Mouse (Mus musculus): ENCODE measurements at regions not wholly inside any gene's neighbourhood (a gene's known extent, or its start where the extent isn't known, plus 50 kb on each side); places are given as distances from the start of the nearest gene placed in this dataset.

DNA sequence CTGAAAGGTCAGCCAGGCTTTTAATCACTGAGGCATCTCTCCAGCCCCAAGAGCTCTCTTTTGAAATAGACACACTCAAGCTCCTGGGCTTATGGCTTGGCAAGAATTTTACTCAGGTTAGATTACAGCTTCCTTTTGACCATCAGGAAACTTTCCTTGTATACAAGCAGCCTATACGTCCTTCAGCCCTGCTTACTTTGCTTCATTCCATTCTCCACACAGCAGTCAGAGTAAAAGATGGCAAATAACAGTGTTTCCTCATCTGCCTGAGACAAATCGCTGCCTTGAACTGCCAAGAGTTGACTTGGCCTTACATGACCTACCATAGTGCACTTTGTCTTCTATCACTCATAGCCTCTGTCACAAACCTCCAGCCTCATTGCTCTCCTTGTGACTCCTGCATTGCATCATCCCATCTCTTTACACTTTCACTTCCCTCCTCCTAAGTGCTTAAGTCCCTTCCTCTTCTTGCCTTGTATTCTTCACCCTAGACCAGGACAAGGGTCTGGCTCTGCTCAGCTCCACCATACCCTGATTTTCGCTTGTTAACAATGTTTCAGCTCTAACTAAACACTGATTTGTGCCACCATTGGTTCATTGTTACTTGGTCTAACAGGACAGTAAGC, 203.2 kb upstream of the Gpr101 start:
- H3K27ac ChIP-seq (ENCODE audit: insufficient read depth, low read depth), result no peak overlapping the region
- H3K27me3 ChIP-seq (replicated peaks), result no peaks in the 10 kb centered on the region
- no peak overlapping the region for H3K4me2 ChIP-seq (ENCODE audit: insufficient read depth, low read depth, poor library complexity, severe bottlenecking)
- in situ Hi-C loops (cut with MboI; ENCODE audit: low pct_ligation_motif_present, low pct_unique_long_range_greater_than_20kb, low sequenced_read_pairs), result no loop called here
- H3K79me2 ChIP-seq (replicated peaks; ENCODE audit: control insufficient read depth, extremely low read depth, insufficient read depth, poor library complexity, severe bottlenecking), result no peaks in the 10 kb centered on the region
- dilution Hi-C loops (cut with MboI; ENCODE audit: extremely low pct_ligation_motif_present, extremely low pct_unique_long_range_greater_than_20kb, low sequenced_read_pairs), result no loop called here
- H3K9me3 ChIP-seq (replicated peaks; ENCODE audit: low read length), result no peaks in the 10 kb centered on the region
- H3K4me1 ChIP-seq (ENCODE audit: control insufficient read depth in 1 of 2, insufficient read depth in 2 of 2), result peaks cover 6 to 9% of the 10 kb centered on the region in 2 experiments
- peak; percentile 29 for DNase-seq (ENCODE audit: extremely low read depth)
- no peak for TF ChIP-seq GABPA (IDR thresholded peaks at IDR 0.05; ENCODE audit: insufficient replicate concordance, low read depth, low read length)
- no peak for TF ChIP-seq PAX5 (IDR thresholded peaks at IDR 0.05; ENCODE audit: low read length)
- TF ChIP-seq MEF2A (IDR thresholded peaks at IDR 0.05; ENCODE audit: borderline replicate concordance, low read depth, low read length), result no peak
- TF ChIP-seq E2F4 (IDR thresholded peaks at IDR 0.05; ENCODE audit: insufficient replicate concordance, low read depth, low read length), result no peak
- TF ChIP-seq NRF1 (IDR thresholded peaks at IDR 0.05; ENCODE audit: low read depth, low read length), result no peak
- TF ChIP-seq MAX (IDR thresholded peaks at IDR 0.05; ENCODE audit: low read length), result no peak
- H3K9ac ChIP-seq (ENCODE audit: insufficient read depth, low read depth), result no peak overlapping the region
- no peaks in the 10 kb centered on the region for H3K36me3 ChIP-seq (replicated peaks in 1 of 2; ENCODE audit: control insufficient read depth in 1 of 2, insufficient read depth in 1 of 2, low read length in 1 of 2)
- no peak overlapping the region for H3K4me3 ChIP-seq (replicated peaks in 1 of 3; ENCODE audit: low read depth in 2 of 3, low read length in 2 of 3, poor library complexity in 1 of 3)

- Histone ChIP-seq H3K36me3 (replicated peaks in 1 of 2; ENCODE audit: control insufficient read depth in 1 of 2, insufficient read depth in 1 of 2, low read length in 1 of 2) (no peaks in the 10 kb centered on the region), H3K9me3 (replicated peaks; ENCODE audit: low read length) (no peaks in the 10 kb centered on the region), H3K79me2 (replicated peaks; ENCODE audit: control insufficient read depth, extremely low read depth, insufficient read depth, poor library complexity, severe bottlenecking) (no peaks in the 10 kb centered on the region), H3K27ac (ENCODE audit: insufficient read depth, low read depth) (no peak overlapping the region), H3K27me3 (replicated peaks) (no peaks in the 10 kb centered on the region), H3K4me3 (replicated peaks in 1 of 3; ENCODE audit: low read depth in 2 of 3, low read length in 2 of 3, poor library complexity in 1 of 3) (no peak overlapping the region), H3K4me2 (ENCODE audit: insufficient read depth, low read depth, poor library complexity, severe bottlenecking) (no peak overlapping the region), H3K9ac (ENCODE audit: insufficient read depth, low read depth) (no peak overlapping the region), H3K4me1 (ENCODE audit: control insufficient read depth in 1 of 2, insufficient read depth in 2 of 2) (no peaks in the 10 kb centered on the region)
- in situ Hi-C loops (cut with MboI; ENCODE audit: low pct_ligation_motif_present, low pct_unique_long_range_greater_than_20kb, low sequenced_read_pairs) (no loop called here), dilution Hi-C loops (cut with MboI; ENCODE audit: extremely low pct_ligation_motif_present, extremely low pct_unique_long_range_greater_than_20kb, low sequenced_read_pairs) (no loop called here)
- DNase-seq (ENCODE audit: extremely low read depth), result no peak
- no peak for TF ChIP-seq ELF1 (IDR thresholded peaks at IDR 0.05; ENCODE audit: low read depth, low read length)
- TF ChIP-seq PAX5 (IDR thresholded peaks at IDR 0.05; ENCODE audit: low read length), result no peak
- TF ChIP-seq ZKSCAN1 (IDR thresholded peaks at IDR 0.05; ENCODE audit: borderline replicate concordance, low read depth, low read length), result no peak
- no peak for TF ChIP-seq TBP (conservative IDR thresholded peaks at IDR 0.05; ENCODE audit: low read depth, low read length)
- no peak for TF ChIP-seq USF2 (conservative IDR thresholded peaks at IDR 0.05; ENCODE audit: low read depth, low read length)
- no peak for TF ChIP-seq NELFE (IDR thresholded peaks at IDR 0.05; ENCODE audit: low read depth, low read length)
- no peak for TF ChIP-seq POLR2AphosphoS2 (IDR thresholded peaks at IDR 0.05; ENCODE audit: low read depth, low read length)
- TF ChIP-seq CHD2 (IDR thresholded peaks at IDR 0.05; ENCODE audit: low read length), result no peak
- TF ChIP-seq RAD21 (IDR thresholded peaks at IDR 0.05; ENCODE audit: low read depth, low read length), result no peak
- TF ChIP-seq CTCF (conservative IDR thresholded peaks at IDR 0.05 in 1 of 2, IDR thresholded peaks at IDR 0.05 in 1 of 2; ENCODE audit: low read depth in 2 of 2, low read length in 2 of 2), result no peak
- TF ChIP-seq KAT2A (IDR thresholded peaks at IDR 0.05; ENCODE audit: insufficient replicate concordance, low read length), result no peak
- no peak for TF ChIP-seq ZC3H11A (IDR thresholded peaks at IDR 0.05; ENCODE audit: low read depth, low read length)
- TF ChIP-seq ZNF384 (IDR thresholded peaks at IDR 0.05; ENCODE audit: low read depth, low read length), result no peak
Observed at GRCm38 (mm10) chrX:57692506-57692905, 188.9 kb upstream of the Gpr101 start.

Data from CH12.LX (cell line).